Mouse (Mus musculus): ENCODE results near the gene Plekha8. TPM values are rescaled to one million over a fixed set of nuclear protein-coding genes. Genes with fewer than 3 reads are reported as not detected.
A peak's percentile ranks its signal among the peaks of the same experiment; 100 is the strongest.

The Plekha8 gene
- polyA plus RNA-seq, 1 experiment from 2014 or later = 12.2 TPM

- no peak overlapping the region for H3K4me3 ChIP-seq (ENCODE audit: low read depth, low read length)
- no peaks in the 10 kb centered on the region for H3K36me3 ChIP-seq (ENCODE audit: control insufficient read depth, insufficient read depth, low read length)
- peaks cover 9% of the 10 kb centered on the region for H3K4me1 ChIP-seq (ENCODE audit: control insufficient read depth, insufficient read depth, low read length)
- H3K9me3 ChIP-seq (ENCODE audit: control insufficient read depth, low read length) = no peaks in the 10 kb centered on the region
- H3K27ac ChIP-seq (ENCODE audit: low read depth, low read length) = 0 out of 2 replicates have a peak overlapping the region, but pooled peaks have one; percentile 23
- WGBS = 12% methylated on average over 7 of the region's 7 CpGs
- H3K27me3 ChIP-seq (ENCODE audit: control insufficient read depth, insufficient read depth, low read length) = no peaks in the 10 kb centered on the region
- H3K4me2 ChIP-seq (ENCODE audit: low read depth, low read length) = 0 out of 2 replicates have a peak overlapping the region, but pooled peaks have one; percentile 14
- H3K9ac ChIP-seq (replicated peaks; ENCODE audit: low read depth, low read length) = no peak overlapping the region
- ATAC-seq (ENCODE audit: low read depth) = no peak
These were observed 25.1 kb upstream of the Plekha8 start for GRCm38 (mm10) chr6:54569776-54570175.

- H3K9me3 ChIP-seq (ENCODE audit: control insufficient read depth, low read length) = no peaks in the 10 kb centered on the region
- no peaks in the 10 kb centered on the region for H3K27me3 ChIP-seq (ENCODE audit: control insufficient read depth, insufficient read depth, low read length)
- H3K4me2 ChIP-seq (ENCODE audit: low read depth, low read length) = no peak overlapping the region
- H3K4me1 ChIP-seq (ENCODE audit: control insufficient read depth, insufficient read depth, low read length) = peaks cover 9% of the 10 kb centered on the region
- no peak overlapping the region for H3K27ac ChIP-seq (ENCODE audit: low read depth, low read length)
- no peak overlapping the region for H3K9ac ChIP-seq (replicated peaks; ENCODE audit: low read depth, low read length)
- no peak overlapping the region for H3K4me3 ChIP-seq (ENCODE audit: low read depth, low read length)
- no peaks in the 10 kb centered on the region for H3K36me3 ChIP-seq (ENCODE audit: control insufficient read depth, insufficient read depth, low read length)
- WGBS = 12% methylated on average over 6 of the region's 6 CpGs
- peak; percentile 72 for ATAC-seq (ENCODE audit: low read depth)
These were observed 21.5 kb upstream of the Plekha8 start for GRCm38 (mm10) chr6:54573218-54573955.

- no peaks in the 10 kb centered on the region for H3K9me3 ChIP-seq (ENCODE audit: control insufficient read depth, low read length)
- H3K4me3 ChIP-seq (ENCODE audit: low read depth, low read length) = no peak overlapping the region
- H3K4me1 ChIP-seq (ENCODE audit: control insufficient read depth, insufficient read depth, low read length) = 0 out of 2 replicates have a peak, but pooled peaks cover 2% of the 10 kb centered on the region
- no peak overlapping the region for H3K9ac ChIP-seq (replicated peaks; ENCODE audit: low read depth, low read length)
- H3K4me2 ChIP-seq (ENCODE audit: low read depth, low read length) = no peak overlapping the region
- 25% methylated on average over 2 of the region's 2 CpGs for WGBS
- H3K36me3 ChIP-seq (ENCODE audit: control insufficient read depth, insufficient read depth, low read length) = no peaks in the 10 kb centered on the region
- ATAC-seq (ENCODE audit: low read depth) = no peak
- no peak overlapping the region for H3K27ac ChIP-seq (ENCODE audit: low read depth, low read length)
- H3K27me3 ChIP-seq (ENCODE audit: control insufficient read depth, insufficient read depth, low read length) = no peaks in the 10 kb centered on the region
These were observed 8.7 kb upstream of the Plekha8 start for GRCm38 (mm10) chr6:54586175-54586574.

GRCm38 (mm10) chr6:54586911-54587310, 8.0 kb upstream of the Plekha8 start:
- no peaks in the 10 kb centered on the region for H3K27me3 ChIP-seq (ENCODE audit: control insufficient read depth, insufficient read depth, low read length)
- 0 out of 2 replicates have a peak, but pooled peaks cover 4% of the 10 kb centered on the region for H3K4me1 ChIP-seq (ENCODE audit: control insufficient read depth, insufficient read depth, low read length)
- H3K27ac ChIP-seq (ENCODE audit: low read depth, low read length) = no peak overlapping the region

GRCm38 (mm10) chr6:54587683-54588082, 7.2 kb upstream of the Plekha8 start:
- Histone ChIP-seq H3K27me3 (ENCODE audit: control insufficient read depth, insufficient read depth, low read length) (no peaks in the 10 kb centered on the region), H3K4me1 (ENCODE audit: control insufficient read depth, insufficient read depth, low read length) (0 out of 2 replicates have a peak, but pooled peaks cover 6% of the 10 kb centered on the region), H3K36me3 (ENCODE audit: control insufficient read depth, insufficient read depth, low read length) (no peaks in the 10 kb centered on the region), H3K9me3 (ENCODE audit: control insufficient read depth, low read length) (no peaks in the 10 kb centered on the region), H3K9ac (replicated peaks; ENCODE audit: low read depth, low read length) (no peak overlapping the region), H3K4me2 (ENCODE audit: low read depth, low read length) (no peak overlapping the region), H3K4me3 (ENCODE audit: low read depth, low read length) (no peak overlapping the region), H3K27ac (ENCODE audit: low read depth, low read length) (no peak overlapping the region)
- WGBS = 86% methylated on average over 4 of the region's 4 CpGs
- ATAC-seq (ENCODE audit: low read depth) = no peak

More at GRCm38 (mm10) chr6:54586911-54587310, 8.0 kb upstream of the Plekha8 start:
- no peak overlapping the region for H3K4me2 ChIP-seq (ENCODE audit: low read depth, low read length)
- H3K9ac ChIP-seq (replicated peaks; ENCODE audit: low read depth, low read length) = no peak overlapping the region
- 74% methylated on average over 8 of the region's 8 CpGs for WGBS
- no peaks in the 10 kb centered on the region for H3K9me3 ChIP-seq (ENCODE audit: control insufficient read depth, low read length)
- no peak for ATAC-seq (ENCODE audit: low read depth)
- no peak overlapping the region for H3K4me3 ChIP-seq (ENCODE audit: low read depth, low read length)
- H3K36me3 ChIP-seq (ENCODE audit: control insufficient read depth, insufficient read depth, low read length) = no peaks in the 10 kb centered on the region

- Histone ChIP-seq H3K4me1 (ENCODE audit: control insufficient read depth, insufficient read depth, low read length) (0 out of 2 replicates have a peak, but pooled peaks cover 6% of the 10 kb centered on the region), H3K4me2 (ENCODE audit: low read depth, low read length) (no peak overlapping the region), H3K9me3 (ENCODE audit: control insufficient read depth, low read length) (no peaks in the 10 kb centered on the region), H3K27ac (ENCODE audit: low read depth, low read length) (no peak overlapping the region), H3K9ac (replicated peaks; ENCODE audit: low read depth, low read length) (no peak overlapping the region), H3K27me3 (ENCODE audit: control insufficient read depth, insufficient read depth, low read length) (no peaks in the 10 kb centered on the region), H3K36me3 (ENCODE audit: control insufficient read depth, insufficient read depth, low read length) (no peaks in the 10 kb centered on the region), H3K4me3 (ENCODE audit: low read depth, low read length) (no peak overlapping the region)
- 33% methylated on average over 1 of the region's 1 CpGs for WGBS
- no peak for ATAC-seq (ENCODE audit: low read depth)
These were observed 6.7 kb upstream of the Plekha8 start for GRCm38 (mm10) chr6:54588212-54588611.

DNA sequence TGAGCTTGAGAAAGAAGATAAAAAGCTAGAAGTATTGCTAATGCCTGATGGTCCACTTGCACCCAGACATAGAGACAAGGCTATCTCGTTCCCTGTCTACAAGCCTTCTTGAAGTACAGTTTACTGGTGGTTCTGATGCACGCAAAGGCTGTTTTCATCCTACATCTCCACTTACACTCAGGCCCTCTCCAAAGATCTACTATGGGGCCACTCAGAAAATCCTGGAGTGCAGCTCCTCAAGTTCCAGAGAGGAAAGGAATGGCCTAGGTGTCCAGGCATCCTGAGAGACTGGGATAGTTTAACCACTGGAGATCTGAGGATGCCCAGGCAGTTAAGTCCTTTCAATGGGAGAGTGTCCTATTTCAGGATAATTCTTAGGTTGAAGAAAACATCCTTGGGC, 4.2 kb upstream of the Plekha8 start:
- Histone ChIP-seq H3K4me1 (ENCODE audit: control insufficient read depth, insufficient read depth, low read length) (peaks cover 8% of the 10 kb centered on the region; the same call in 1 of the 2 replicates), H3K4me3 (ENCODE audit: low read depth, low read length) (no peak overlapping the region), H3K27ac (ENCODE audit: low read depth, low read length) (no peak overlapping the region), H3K9ac (replicated peaks; ENCODE audit: low read depth, low read length) (no peak overlapping the region), H3K4me2 (ENCODE audit: low read depth, low read length) (no peak overlapping the region), H3K27me3 (ENCODE audit: control insufficient read depth, insufficient read depth, low read length) (peaks cover 2% of the 10 kb centered on the region; the same call in 1 of the 2 replicates), H3K9me3 (ENCODE audit: control insufficient read depth, low read length) (no peaks in the 10 kb centered on the region), H3K36me3 (ENCODE audit: control insufficient read depth, insufficient read depth, low read length) (no peaks in the 10 kb centered on the region)
- ATAC-seq (ENCODE audit: low read depth) = no peak
- WGBS = 94% methylated on average over 2 of the region's 2 CpGs

DNA sequence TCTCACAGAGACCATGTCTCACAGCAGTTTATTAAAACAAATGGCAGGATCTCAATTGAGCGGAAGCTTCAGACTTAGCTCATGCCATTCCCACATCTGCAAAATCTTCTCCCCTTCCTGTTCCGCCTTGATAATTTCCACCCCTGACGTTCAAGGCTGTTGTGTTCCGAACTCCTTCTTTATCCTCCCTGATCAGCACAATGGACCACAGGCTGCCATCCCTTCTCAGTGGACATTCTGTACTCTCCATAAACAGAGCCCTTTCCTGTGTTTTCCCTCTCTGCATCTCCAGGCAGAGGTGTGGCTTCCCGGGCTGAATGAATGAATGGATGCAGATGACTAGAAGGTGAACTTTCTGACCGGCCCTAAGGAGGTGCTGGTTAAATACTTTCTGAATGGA, 3.1 kb upstream of the Plekha8 start:
- no peak for ATAC-seq (ENCODE audit: low read depth)
- Histone ChIP-seq H3K36me3 (ENCODE audit: control insufficient read depth, insufficient read depth, low read length) (no peaks in the 10 kb centered on the region), H3K4me3 (ENCODE audit: low read depth, low read length) (peak overlapping the region; percentile 12; the same call in 1 of the 2 replicates), H3K27me3 (ENCODE audit: control insufficient read depth, insufficient read depth, low read length) (peaks cover 2% of the 10 kb centered on the region; the same call in 1 of the 2 replicates), H3K4me1 (ENCODE audit: control insufficient read depth, insufficient read depth, low read length) (peaks cover 15% of the 10 kb centered on the region; the same call in 1 of the 2 replicates), H3K4me2 (ENCODE audit: low read depth, low read length) (peak overlapping the region; percentile 35; the same call in 1 of the 2 replicates), H3K27ac (ENCODE audit: low read depth, low read length) (no peak overlapping the region), H3K9ac (replicated peaks; ENCODE audit: low read depth, low read length) (no peak overlapping the region), H3K9me3 (ENCODE audit: control insufficient read depth, low read length) (no peaks in the 10 kb centered on the region)
- WGBS = 47% methylated on average over 6 of the region's 6 CpGs

- Histone ChIP-seq H3K4me3 (ENCODE audit: low read depth, low read length) (peak overlapping the region; percentile 52), H3K27ac (ENCODE audit: low read depth, low read length) (peak overlapping the region; percentile 73), H3K4me2 (ENCODE audit: low read depth, low read length) (peak overlapping the region; percentile 78), H3K9me3 (ENCODE audit: control insufficient read depth, low read length) (no peaks in the 10 kb centered on the region), H3K9ac (replicated peaks; ENCODE audit: low read depth, low read length) (peak overlapping the region; percentile 61), H3K27me3 (ENCODE audit: control insufficient read depth, insufficient read depth, low read length) (peaks cover 2% of the 10 kb centered on the region; the same call in 1 of the 2 replicates), H3K4me1 (ENCODE audit: control insufficient read depth, insufficient read depth, low read length) (peaks cover 17% of the 10 kb centered on the region), H3K36me3 (ENCODE audit: control insufficient read depth, insufficient read depth, low read length) (no peaks in the 10 kb centered on the region)
- ATAC-seq (ENCODE audit: low read depth) = peak; percentile 91
- under 1% methylated on average over 20 of the region's 20 CpGs for WGBS
These were observed 1.9 kb upstream of the Plekha8 start for GRCm38 (mm10) chr6:54592938-54593535.

All from neural tube, embryonic 14.5 days (tissue).